Mouse (Mus musculus) CH12.LX (cell line): ENCODE measurements around the gene Pld2. TPM values are rescaled to one million over a fixed set of nuclear protein-coding genes. Genes with fewer than 3 reads are reported as not detected.

Experiments used
- DNase-seq: peaks from one replicate; pipeline ENCODE4 v3.0.0-alpha.2; 2013; ENCODE audit errors: extremely low read depth
- H3K27ac ChIP-seq: 2 replicates; pipeline ENCODE4 v1.5.1; 2012; ENCODE audit warnings: low read depth, mild to moderate bottlenecking, control low read depth, moderate library complexity; ENCODE audit not compliant: insufficient read depth
- H3K27me3 ChIP-seq: replicated peaks from 2 replicates; pipeline ENCODE3; 2012; ENCODE audit warnings: inconsistent platforms
- H3K36me3 ChIP-seq, 2 experiments: replicated peaks in 1 of 2; 2 replicates each; pipeline versions ENCODE3 to v1.6.1; 2012; ENCODE audit warnings: inconsistent platforms in 1 of 2, low read length in 1 of 2, mild to moderate bottlenecking in 1 of 2, mixed read lengths in 1 of 2, moderate library complexity in 1 of 2; ENCODE audit not compliant: control insufficient read depth in 1 of 2, insufficient read depth in 1 of 2
- H3K4me1 ChIP-seq, 2 experiments: 2 replicates each; pipeline ENCODE4 v1.6.1; 2012; ENCODE audit warnings: inconsistent platforms in 1 of 2, moderate library complexity in 1 of 2; ENCODE audit not compliant: insufficient read depth in 2 of 2, control insufficient read depth in 1 of 2
- H3K4me2 ChIP-seq: 2 replicates; pipeline ENCODE4 v1.6.1; 2012; ENCODE audit warnings: low read depth, mild to moderate bottlenecking, control low read depth; ENCODE audit not compliant: poor library complexity, insufficient read depth, severe bottlenecking
- H3K4me3 ChIP-seq, 3 experiments: fragments of 150-350 bp in 1 of 3; sonication (generic) in 1 of 3; replicated peaks in 1 of 3; 2 replicates each; pipeline versions ENCODE3 to v1.5.1; 2011 to 2012; ENCODE audit warnings: low read depth in 2 of 3, low read length in 2 of 3, mild to moderate bottlenecking in 2 of 3, moderate library complexity in 2 of 3, control low read depth in 1 of 3, improper control_type of control experiment in 1 of 3, inconsistent platforms in 1 of 3, mixed read lengths in 1 of 3; ENCODE audit not compliant: poor library complexity in 1 of 3
- H3K79me2 ChIP-seq: replicated peaks from 2 replicates; pipeline ENCODE4 v1.6.1; 2012; ENCODE audit warnings: mild to moderate bottlenecking, moderate library complexity; ENCODE audit not compliant: control insufficient read depth, poor library complexity, insufficient read depth, severe bottlenecking; ENCODE audit errors: extremely low read depth
- H3K9ac ChIP-seq: 2 replicates; pipeline ENCODE4 v1.6.1; 2012; ENCODE audit warnings: low read depth, mild to moderate bottlenecking, control low read depth, moderate library complexity; ENCODE audit not compliant: insufficient read depth
- H3K9me3 ChIP-seq: replicated peaks from 2 replicates; pipeline ENCODE3; 2012; ENCODE audit warnings: low read length, inconsistent platforms, mixed read lengths
- BHLHE40 ChIP-seq: IDR thresholded peaks from 2 replicates; pipeline ENCODE4 v1.6.1; 2011; ENCODE audit warnings: mild to moderate bottlenecking, low read depth, low read length, improper control_type of control experiment
- CHD1 ChIP-seq: IDR thresholded peaks from 2 replicates; pipeline ENCODE4 v1.6.1; 2012; ENCODE audit warnings: low read depth, low read length, improper control_type of control experiment, inconsistent platforms
- CHD2 ChIP-seq: IDR thresholded peaks from 2 replicates; pipeline ENCODE4 v1.6.1; 2011; ENCODE audit warnings: low read length, improper control_type of control experiment
- CTCF ChIP-seq, 2 experiments: IDR thresholded peaks in 1 of 2; conservative IDR thresholded peaks in 1 of 2; 2 replicates each; pipeline ENCODE4 v1.5.1; 2011 to 2012; ENCODE audit warnings: low read depth in 2 of 2, low read length in 2 of 2, improper control_type of control experiment in 1 of 2, inconsistent platforms in 1 of 2, mild to moderate bottlenecking in 1 of 2, moderate library complexity in 1 of 2
- E2F4 ChIP-seq: IDR thresholded peaks from 2 replicates; pipeline ENCODE4 v1.6.1; 2011; ENCODE audit warnings: low read depth, low read length, improper control_type of control experiment; ENCODE audit not compliant: insufficient replicate concordance
- ELF1 ChIP-seq: IDR thresholded peaks from 2 replicates; pipeline ENCODE4 v1.6.1; 2014; ENCODE audit warnings: low read depth, mild to moderate bottlenecking, inconsistent platforms, low read length, improper control_type of control experiment
- EP300 ChIP-seq: IDR thresholded peaks from 2 replicates; pipeline ENCODE4 v1.6.1; 2011; ENCODE audit warnings: low read length, improper control_type of control experiment
- ETS1 ChIP-seq: conservative IDR thresholded peaks from 2 replicates; pipeline ENCODE4 v1.6.1; 2012; ENCODE audit warnings: low read depth, mild to moderate bottlenecking, inconsistent platforms, low read length, improper control_type of control experiment, moderate library complexity
- GABPA ChIP-seq: IDR thresholded peaks from 2 replicates; pipeline ENCODE4 v1.6.1; 2012; ENCODE audit warnings: low read depth, low read length, improper control_type of control experiment, inconsistent platforms; ENCODE audit not compliant: insufficient replicate concordance
- HCFC1 ChIP-seq: IDR thresholded peaks from 2 replicates; pipeline ENCODE4 v1.6.1; 2012; ENCODE audit warnings: low read depth, mild to moderate bottlenecking, inconsistent platforms, low read length, improper control_type of control experiment
- IRF4 ChIP-seq: IDR thresholded peaks from 2 replicates; pipeline ENCODE4 v1.6.1; 2014; ENCODE audit warnings: low read depth, mild to moderate bottlenecking, inconsistent platforms, low read length, improper control_type of control experiment
- JUN ChIP-seq: IDR thresholded peaks from 2 replicates; pipeline ENCODE4 v1.6.1; 2011; ENCODE audit warnings: low read depth, mild to moderate bottlenecking, low read length, improper control_type of control experiment, moderate library complexity; ENCODE audit not compliant: insufficient read depth
- JUND ChIP-seq: conservative IDR thresholded peaks from 2 replicates; pipeline ENCODE4 v1.6.1; 2011; ENCODE audit warnings: low read depth, low read length, improper control_type of control experiment
- KAT2A ChIP-seq: IDR thresholded peaks from 2 replicates; pipeline ENCODE4 v1.6.1; 2012; ENCODE audit warnings: low read length, improper control_type of control experiment, inconsistent platforms; ENCODE audit not compliant: insufficient replicate concordance
- MAFK ChIP-seq: IDR thresholded peaks from 2 replicates; pipeline ENCODE4 v1.6.1; 2011; ENCODE audit warnings: low read length, improper control_type of control experiment; ENCODE audit not compliant: insufficient replicate concordance
- MAX ChIP-seq: IDR thresholded peaks from 2 replicates; pipeline ENCODE4 v1.6.1; 2011; ENCODE audit warnings: low read length, improper control_type of control experiment
- MAZ ChIP-seq: IDR thresholded peaks from 2 replicates; pipeline ENCODE4 v1.6.1; 2012; ENCODE audit warnings: low read depth, mild to moderate bottlenecking, inconsistent platforms, low read length, improper control_type of control experiment, moderate library complexity
- MEF2A ChIP-seq: IDR thresholded peaks from 2 replicates; pipeline ENCODE4 v1.6.1; 2014; ENCODE audit warnings: low read depth, mild to moderate bottlenecking, inconsistent platforms, low read length, improper control_type of control experiment, borderline replicate concordance
- MXI1 ChIP-seq: IDR thresholded peaks from 2 replicates; pipeline ENCODE4 v1.6.1; 2011; ENCODE audit warnings: mild to moderate bottlenecking, low read depth, low read length, improper control_type of control experiment
- MYC ChIP-seq: IDR thresholded peaks from 2 replicates; pipeline ENCODE4 v1.6.1; 2011; ENCODE audit warnings: low read depth, mild to moderate bottlenecking, improper control_type of control experiment, low read length
- NELFE ChIP-seq: IDR thresholded peaks from 2 replicates; pipeline ENCODE4 v1.6.1; 2011; ENCODE audit warnings: low read depth, low read length, improper control_type of control experiment
- NRF1 ChIP-seq: IDR thresholded peaks from 2 replicates; pipeline ENCODE4 v1.6.1; 2014; ENCODE audit warnings: low read depth, mild to moderate bottlenecking, inconsistent platforms, low read length, improper control_type of control experiment, moderate library complexity
- PAX5 ChIP-seq: IDR thresholded peaks from 2 replicates; pipeline ENCODE4 v1.6.1; 2012; ENCODE audit warnings: low read length, inconsistent platforms, mixed read lengths
- POLR2A ChIP-seq: IDR thresholded peaks from 2 replicates; pipeline ENCODE4 v1.6.1; 2011; ENCODE audit warnings: low read depth, mild to moderate bottlenecking, improper control_type of control experiment, low read length
- POLR2AphosphoS2 ChIP-seq: IDR thresholded peaks from 2 replicates; pipeline ENCODE4 v1.6.1; 2011; ENCODE audit warnings: low read depth, low read length, improper control_type of control experiment
- RAD21 ChIP-seq: IDR thresholded peaks from 2 replicates; pipeline ENCODE4 v1.6.1; 2011; ENCODE audit warnings: low read depth, mild to moderate bottlenecking, low read length, improper control_type of control experiment, moderate library complexity
- RCOR1 ChIP-seq: conservative IDR thresholded peaks from 2 replicates; pipeline ENCODE4 v1.6.1; 2012; ENCODE audit warnings: low read depth, mild to moderate bottlenecking, inconsistent platforms, low read length, improper control_type of control experiment
- SIN3A ChIP-seq: IDR thresholded peaks from 2 replicates; pipeline ENCODE4 v1.6.1; 2012; ENCODE audit warnings: low read length, improper control_type of control experiment, inconsistent platforms
- SMC3 ChIP-seq: IDR thresholded peaks from 2 replicates; pipeline ENCODE4 v1.6.1; 2011; ENCODE audit warnings: low read depth, low read length, improper control_type of control experiment
- TBP ChIP-seq: conservative IDR thresholded peaks from 2 replicates; pipeline ENCODE4 v1.6.1; 2011; ENCODE audit warnings: low read depth, low read length, improper control_type of control experiment
- TCF12 ChIP-seq: IDR thresholded peaks from 2 replicates; pipeline ENCODE4 v1.6.1; 2014; ENCODE audit warnings: low read depth, mild to moderate bottlenecking, inconsistent platforms, low read length, improper control_type of control experiment
- UBTF ChIP-seq: IDR thresholded peaks from 2 replicates; pipeline ENCODE4 v1.6.1; 2012; ENCODE audit warnings: low read depth, mild to moderate bottlenecking, inconsistent platforms, low read length, improper control_type of control experiment, moderate library complexity
- USF1 ChIP-seq: IDR thresholded peaks from 2 replicates; pipeline ENCODE4 v1.6.1; 2014; ENCODE audit warnings: low read depth, mild to moderate bottlenecking, inconsistent platforms, low read length, improper control_type of control experiment
- USF2 ChIP-seq: conservative IDR thresholded peaks from 2 replicates; pipeline ENCODE4 v1.6.1; 2011; ENCODE audit warnings: low read depth, low read length, improper control_type of control experiment
- ZC3H11A ChIP-seq: IDR thresholded peaks from 2 replicates; pipeline ENCODE4 v1.6.1; 2012; ENCODE audit warnings: low read depth, mild to moderate bottlenecking, inconsistent platforms, low read length, improper control_type of control experiment
- ZKSCAN1 ChIP-seq: IDR thresholded peaks from 2 replicates; pipeline ENCODE4 v1.6.1; 2012; ENCODE audit warnings: low read depth, inconsistent platforms, low read length, improper control_type of control experiment, borderline replicate concordance
- ZMIZ1 ChIP-seq: IDR thresholded peaks from 2 replicates; pipeline ENCODE4 v1.6.1; 2012; ENCODE audit warnings: low read depth, mild to moderate bottlenecking, inconsistent platforms, low read length, improper control_type of control experiment
- ZNF384 ChIP-seq: IDR thresholded peaks from 2 replicates; pipeline ENCODE4 v1.6.1; 2012; ENCODE audit warnings: low read depth, low read length, improper control_type of control experiment, inconsistent platforms
- dilution Hi-C: fragments of 300-500 bp; cut with MboI; formaldehyde crosslinking; loops from 2 replicates; pipeline ENCODE4 v1.14.3; 2020; ENCODE audit warnings: low sequenced_read_pairs; ENCODE audit not compliant: extremely low pct_unique_long_range_greater_than_20kb, extremely low pct_ligation_motif_present
- in situ Hi-C: fragments of 300-500 bp; cut with MboI; formaldehyde crosslinking; loops from 3 replicates; pipeline ENCODE4 v1.14.3; 2019; ENCODE audit warnings: low sequenced_read_pairs, low pct_ligation_motif_present, low pct_unique_long_range_greater_than_20kb, mixed read lengths
- polyA plus RNA-seq: library from polyadenylated mRNA; unstranded; fragments of >175 nt; gene quantifications from 2 replicates; pipeline ENCODE4 v1.2.1, GENCODE M21; 2012; ENCODE audit warnings: low read depth; ENCODE audit not compliant: insufficient read length
- total RNA-seq, 2 experiments: library from RNA; depleted of rRNA; stranded (reverse); fragments of 300-350 nt in 1 of 2; fragments of >200 nt in 1 of 2; gene quantifications; 2 replicates each; pipeline ENCODE4 v1.2.3; 2012 to 2014

The Pld2 gene
- total and polyA plus RNA-seq, 3 experiments: 3.4 to 6.7 (median 4.8) TPM

GRCm38 (mm10) chr11:70506385-70506784 is 33.5 kb upstream of the Pld2 start:
- peaks cover 10 to 68% of the 10 kb centered on the region in 2 experiments for H3K4me1 ChIP-seq
- peak; percentile 88 for DNase-seq
- H3K79me2 ChIP-seq: no peaks in the 10 kb centered on the region
- H3K27ac ChIP-seq: no peak overlapping the region
- H3K27me3 ChIP-seq: no peaks in the 10 kb centered on the region
- dilution Hi-C loops: no loop called here
- in situ Hi-C loops: loop anchor here (5.0 to 10.0 kb wide), 2 partner anchors 94 to 182 kb away; partner anchors contain the start of genes Alox12e and Pelp1
- no peaks in the 10 kb centered on the region for H3K9me3 ChIP-seq
- peak overlapping the region; percentile 54; the same call in 1 of the 2 replicates for H3K4me2 ChIP-seq
- no peak for TF ChIP-seq ETS1
- TF ChIP-seq MXI1: peak; percentile 73; the same call in 1 of the 2 replicates
- TF ChIP-seq POLR2A: no peak
- peak; percentile 69 for TF ChIP-seq MAX
- 0 out of 2 replicates have a peak, but pooled peaks have one; percentile 58 for TF ChIP-seq MEF2A
- TF ChIP-seq JUN: no peak
- TF ChIP-seq NELFE: peak; percentile 54; the same call in 1 of the 2 replicates
- TF ChIP-seq USF2: no peak
- peak; percentile 96 for TF ChIP-seq SMC3
- TF ChIP-seq ZMIZ1: no peak
- TF ChIP-seq NRF1: 0 out of 2 replicates have a peak, but pooled peaks have one; percentile 22
- TF ChIP-seq CHD1: no peak
- peak; percentile 45; the same call in 1 of the 2 replicates for TF ChIP-seq ELF1
- TF ChIP-seq UBTF: no peak
- peak; percentile 28; the same call in 1 of the 2 replicates for TF ChIP-seq JUND
- peak; percentile 27; the same call in 1 of the 2 replicates for TF ChIP-seq HCFC1
- no peak for TF ChIP-seq PAX5
- 0 out of 2 replicates have a peak, but pooled peaks have one; percentile 29 for TF ChIP-seq TBP
- TF ChIP-seq EP300: 0 out of 2 replicates have a peak, but pooled peaks have one; percentile 9
- 0 out of 2 replicates have a peak, but pooled peaks have one; percentile 39 for TF ChIP-seq BHLHE40
- peak; percentile 31; the same call in 1 of the 2 replicates for TF ChIP-seq TCF12
- TF ChIP-seq E2F4: peak; percentile 72; the same call in 1 of the 2 replicates
- TF ChIP-seq ZC3H11A: peak; percentile 76; the same call in 1 of the 2 replicates
- peak; percentile 62 for TF ChIP-seq IRF4
- TF ChIP-seq USF1: no peak
- TF ChIP-seq CHD2: no peak
- peak; percentile 41 to 98; a peak in 3 of 4 replicates for TF ChIP-seq CTCF (conservative IDR thresholded peaks at IDR 0.05 in 1 of 2, IDR thresholded peaks at IDR 0.05 in 1 of 2; ENCODE audit: low read depth in 2 of 2, low read length in 2 of 2)
- no peak for TF ChIP-seq RCOR1
- TF ChIP-seq ZNF384: peak; percentile 80
- peak; percentile 65; the same call in 1 of the 2 replicates for TF ChIP-seq SIN3A
- 0 out of 2 replicates have a peak, but pooled peaks have one; percentile 30 for TF ChIP-seq MAFK
- no peak for TF ChIP-seq POLR2AphosphoS2
- TF ChIP-seq MYC: peak; percentile 74; the same call in 1 of the 2 replicates
- no peak for TF ChIP-seq GABPA
- no peak for TF ChIP-seq KAT2A
- 0 out of 2 replicates have a peak, but pooled peaks have one; percentile 48 for TF ChIP-seq MAZ
- no peak for TF ChIP-seq ZKSCAN1
- peak; percentile 93 for TF ChIP-seq RAD21
- H3K36me3 ChIP-seq: no peaks in the 10 kb centered on the region
- no peak overlapping the region for H3K4me3 ChIP-seq
- no peak overlapping the region for H3K9ac ChIP-seq
